Mouse (Mus musculus) heart, adult 18-20 months (tissue): ENCODE measurements around the gene Vmn1r90. TPM values are rescaled to one million over a fixed set of nuclear protein-coding genes. Genes with fewer than 3 reads are reported as not detected.
"Not testable (repeated sequence)": the region's sequence is repeated elsewhere in the genome, so short reads cannot be mapped to it uniquely, and the experiment has no call there.

Experiments
- DNase-seq, 2 experiments: peaks; one replicate each; pipeline ENCODE4 v3.0.0; 2021 to 2022; ENCODE audit warnings: mixed read lengths in 1 of 2
- long read RNA-seq, 2 experiments: library from polyadenylated mRNA; stranded (forward); transcript quantifications; one replicate each; pipeline ENCODE4 v2.0.0; 2021
- total RNA-seq, 2 experiments: library from RNA; stranded (reverse); gene quantifications; 2 replicates each; pipeline ENCODE4 v1.2.3; 2021

Vmn1r90 gene
- total RNA-seq: not detected
- long read RNA-seq, experiment 1: 0 reads
- long read RNA-seq, experiment 2: 0 reads

GRCm38 (mm10) chr7:14563406-14563805, at the start of gene Vmn1r90:
TSS of gene Vmn1r90 (minus strand) at chr7:14563506.
- DNase-seq: no peak

GRCm38 (mm10) chr7:14593009-14593408, 29.7 kb upstream of the Vmn1r90 start:
- DNase-seq: not testable (repeated sequence)

- DNase-seq: no peak
Measured at GRCm38 (mm10) chr7:14552284-14552683, 11.0 kb downstream of the Vmn1r90 start.

- DNase-seq: no peak
Measured at GRCm38 (mm10) chr7:14525280-14525679, 38.0 kb downstream of the Vmn1r90 start.

- DNase-seq: no peak
Measured at GRCm38 (mm10) chr7:14522636-14523035, 40.7 kb downstream of the Vmn1r90 start.

GRCm38 (mm10) chr7:14518301-14518700, 45.0 kb downstream of the Vmn1r90 start:
- DNase-seq: no peak

Other genes with a start within 250 kb of the Vmn1r90 start
- not detected for gene Obox8, start 229.9 kb downstream of the Vmn1r90 start, total RNA-seq
- not detected for gene Sult2a8, start 116.7 kb downstream of the Vmn1r90 start, total RNA-seq
- gene Sult2a7, start 69.3 kb downstream of the Vmn1r90 start, total RNA-seq: not detected
- gene Obox7, start 96.0 kb upstream of the Vmn1r90 start, total RNA-seq: not detected